Mouse (Mus musculus) kidney, adult 18-20 months (tissue): ENCODE results near the gene Atxn1l.

Source experiments
- DNase-seq: peaks from one replicate; pipeline ENCODE4 v3.0.0; 2021

Atxn1l gene

DNA sequence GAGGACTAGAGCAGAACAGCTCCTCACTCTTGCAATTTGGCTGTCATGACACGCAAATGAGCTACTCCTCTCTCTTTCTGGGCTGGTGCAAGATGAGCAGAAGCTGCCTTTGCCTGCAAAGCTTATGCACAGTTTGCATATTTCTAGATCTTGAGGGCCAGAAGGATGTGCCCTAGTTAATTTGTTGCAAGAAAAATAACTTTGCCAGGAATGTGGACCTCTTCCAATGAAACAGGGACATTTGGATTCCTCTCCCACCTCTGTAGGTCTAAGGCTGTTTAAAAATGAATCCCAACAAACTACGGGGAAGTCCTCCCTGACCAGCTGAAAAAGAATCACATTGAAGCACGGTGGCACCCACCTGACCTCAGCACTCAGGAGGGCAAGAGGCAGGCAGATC, 12.4 kb downstream of the Atxn1l start:
- peak; percentile 34 for DNase-seq

DNA sequence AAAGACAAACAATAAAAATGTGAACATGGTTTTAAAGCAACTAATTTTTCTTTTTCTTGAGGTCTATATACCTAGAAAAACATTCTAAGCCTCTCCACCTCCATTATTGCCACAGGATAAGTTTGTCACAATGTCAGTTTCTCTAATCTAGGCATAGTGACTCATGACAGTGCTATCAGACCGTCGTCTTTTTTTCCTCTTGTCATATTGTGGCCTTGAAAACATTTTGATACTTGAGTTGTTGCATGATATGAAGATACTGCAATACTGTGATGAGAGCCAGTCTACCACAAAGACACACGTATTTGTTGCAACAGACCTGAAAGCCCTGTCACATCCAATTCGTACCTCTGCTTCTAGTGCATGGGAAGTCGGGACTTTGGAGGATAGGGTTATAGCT, 22.6 kb downstream of the Atxn1l start:
- no peak for DNase-seq

DNA sequence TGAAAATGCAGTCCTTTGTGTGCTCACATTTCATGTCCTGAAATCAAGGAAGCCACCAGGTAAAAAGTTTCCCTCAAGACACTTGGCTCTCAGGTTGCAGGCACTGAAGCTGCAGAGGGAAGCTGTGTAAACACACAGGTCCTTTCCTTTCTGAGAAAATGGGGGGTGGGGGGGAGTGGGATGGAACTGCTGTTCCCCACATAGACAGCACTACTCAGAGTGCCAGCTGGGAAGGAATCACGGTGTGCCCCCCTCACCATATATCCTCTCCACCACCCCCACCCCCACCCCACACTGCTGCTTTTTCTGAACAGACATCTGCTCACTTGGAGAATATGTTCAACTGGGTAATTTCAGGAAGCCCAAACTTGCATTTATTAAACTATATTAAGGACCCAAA, 25.0 kb downstream of the Atxn1l start:
- DNase-seq = no peak

DNA sequence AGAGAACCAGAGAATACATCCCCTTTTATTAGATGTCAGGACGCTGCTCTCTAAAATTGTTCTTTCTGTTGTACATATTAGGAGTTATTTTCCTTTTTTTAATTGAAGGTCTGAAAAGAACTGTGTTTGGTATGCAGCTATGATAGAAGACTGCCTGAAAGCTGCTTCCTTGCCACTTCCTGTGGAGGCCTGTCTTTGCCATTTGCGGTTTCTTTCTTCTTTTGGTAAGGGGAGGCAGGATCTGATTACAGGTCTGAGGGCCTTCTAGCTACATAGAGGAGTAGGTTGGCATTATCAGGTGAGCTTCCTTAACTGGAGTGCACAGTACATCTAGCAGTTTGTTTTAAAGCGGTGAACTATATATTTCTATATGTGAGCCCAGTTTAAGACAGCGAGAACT, 29.6 kb downstream of the Atxn1l start:
- no peak for DNase-seq

DNA sequence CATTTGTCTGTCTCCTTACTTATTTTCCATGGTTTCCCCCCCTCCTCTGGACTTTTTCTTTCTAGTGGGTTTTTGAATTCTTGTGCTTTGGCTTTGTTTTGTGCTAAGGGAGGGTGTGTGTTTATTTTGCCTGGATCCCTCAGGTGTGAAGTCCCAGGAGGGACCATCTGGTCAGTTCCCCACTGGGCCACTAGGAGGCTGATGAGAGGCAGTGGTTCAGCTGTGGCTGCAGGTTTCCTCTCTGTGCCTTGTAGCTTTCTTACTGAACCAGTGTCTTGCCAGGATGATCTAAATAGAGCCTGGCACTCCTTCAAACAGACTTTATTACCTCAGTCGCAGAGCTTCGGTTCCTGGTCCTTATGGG, 30.7 kb downstream of the Atxn1l start:
- DNase-seq = peak; percentile 89

DNA sequence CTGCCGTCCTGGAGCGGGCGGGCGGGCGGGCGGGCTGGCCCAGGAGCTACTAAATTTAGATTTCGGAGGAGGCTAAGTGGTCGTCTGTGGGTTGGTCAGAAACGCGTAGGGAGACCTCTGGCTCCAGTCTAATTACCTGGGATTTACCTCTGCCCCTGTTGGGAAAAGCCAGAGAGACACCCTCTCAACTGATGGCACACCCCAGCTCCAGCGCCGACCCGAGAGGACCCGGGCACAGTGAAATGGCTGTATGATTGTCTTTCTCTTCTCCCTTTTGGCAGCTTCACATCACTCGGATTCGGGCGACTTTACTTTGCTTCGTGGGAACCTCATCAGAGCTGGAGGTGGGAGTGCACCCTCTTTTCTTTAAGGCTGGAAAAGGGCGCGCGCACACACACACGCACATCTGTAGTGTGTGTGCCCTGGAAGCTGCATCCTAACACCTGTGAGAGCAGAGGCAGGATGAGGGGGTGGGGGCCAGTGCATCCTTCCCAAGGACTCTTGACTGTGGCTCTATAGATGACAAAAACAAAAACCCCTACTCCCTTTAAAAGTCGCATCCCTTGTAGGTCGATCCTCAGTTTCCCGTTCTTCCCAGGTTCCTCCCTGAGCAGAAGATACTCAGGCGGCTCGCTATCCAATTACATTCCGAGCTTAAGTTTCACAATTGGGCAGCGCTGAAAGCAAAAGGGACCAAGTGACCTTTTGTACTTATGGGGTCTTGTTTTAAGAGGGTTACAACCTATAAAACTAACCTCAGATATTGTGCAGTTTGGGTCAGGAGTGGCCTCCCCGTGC, 31.3 kb downstream of the Atxn1l start:
- peak; percentile 11 for DNase-seq

DNA sequence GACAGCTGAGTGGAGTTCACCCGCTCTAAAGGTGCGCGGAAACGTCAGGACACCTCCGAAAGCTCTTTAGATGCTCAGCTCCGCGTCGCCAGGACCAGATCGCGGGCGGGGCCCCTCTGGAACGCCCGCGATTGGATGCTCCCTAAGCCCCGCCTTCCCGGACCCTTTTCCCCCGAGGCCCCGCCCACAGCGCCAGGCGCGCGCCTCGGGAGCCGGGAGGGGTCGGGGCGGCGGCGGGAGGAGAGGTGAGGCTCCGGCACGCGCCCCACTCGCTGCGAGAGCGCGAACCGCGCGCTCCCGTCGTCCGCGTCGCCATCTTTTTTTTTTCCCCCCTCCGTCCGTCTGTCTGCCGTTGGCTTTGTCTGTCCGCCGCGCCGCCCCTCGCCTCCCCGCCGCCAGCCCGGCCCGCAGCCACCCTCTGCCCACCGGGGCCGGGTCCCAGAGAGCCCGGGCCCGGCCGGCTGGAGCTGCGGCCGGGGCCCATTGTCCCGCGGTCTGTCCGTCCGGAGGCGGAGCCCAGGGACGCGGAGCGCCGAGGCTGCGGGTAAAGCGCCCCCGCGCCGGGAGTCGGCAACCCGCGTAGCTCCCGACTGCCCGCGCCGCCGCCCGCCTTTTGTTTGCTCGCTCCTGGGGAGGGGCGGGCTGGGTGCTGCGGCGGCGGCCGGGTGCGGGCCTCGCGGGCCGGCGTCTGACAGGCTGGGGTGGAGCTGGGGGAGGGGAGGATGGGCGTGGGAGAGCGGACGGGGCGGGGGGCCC, 32.0 kb downstream of the Atxn1l start, which contains the start of gene Zfp821:
TSS of gene Zfp821 (plus strand) at position 227 of the 756 bp plus-strand sequence.
- DNase-seq = peak; percentile 95

DNA sequence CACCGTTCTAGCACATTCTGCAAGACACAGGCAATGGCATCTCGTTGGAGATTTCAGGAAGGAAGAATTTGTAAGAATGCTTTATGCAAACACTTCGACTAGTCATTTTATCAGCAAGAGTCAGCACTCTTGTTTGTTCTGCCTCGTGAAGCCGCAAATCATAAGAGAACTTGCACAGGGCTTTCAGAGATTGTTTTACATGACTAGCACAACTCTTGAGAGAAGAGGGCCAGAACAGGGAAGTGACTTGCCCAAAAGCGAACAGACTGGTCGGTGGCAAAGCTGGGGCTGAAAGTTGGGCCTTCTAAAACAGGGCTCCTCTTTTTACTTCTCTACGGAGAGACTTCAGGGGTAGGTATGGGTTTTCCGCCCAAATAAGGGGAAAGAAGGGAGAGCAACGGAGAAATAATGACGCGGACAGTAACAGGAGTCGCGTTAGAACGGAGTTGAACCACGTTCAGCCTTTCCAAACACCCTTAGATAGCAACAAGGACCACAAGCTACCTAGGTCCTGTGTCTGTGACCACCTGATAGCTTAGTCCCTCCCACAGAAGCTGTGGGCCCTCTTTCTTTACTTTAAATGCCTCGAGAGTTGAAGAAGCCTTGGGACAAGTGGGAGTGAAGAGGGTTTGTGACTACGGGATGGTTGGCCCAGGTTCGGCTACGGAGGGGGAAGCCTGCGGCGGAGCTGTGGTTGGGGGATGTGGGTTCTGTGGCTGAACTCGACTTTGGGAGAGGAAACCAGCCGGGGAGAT, 32.8 kb downstream of the Atxn1l start:
- no peak for DNase-seq

DNA sequence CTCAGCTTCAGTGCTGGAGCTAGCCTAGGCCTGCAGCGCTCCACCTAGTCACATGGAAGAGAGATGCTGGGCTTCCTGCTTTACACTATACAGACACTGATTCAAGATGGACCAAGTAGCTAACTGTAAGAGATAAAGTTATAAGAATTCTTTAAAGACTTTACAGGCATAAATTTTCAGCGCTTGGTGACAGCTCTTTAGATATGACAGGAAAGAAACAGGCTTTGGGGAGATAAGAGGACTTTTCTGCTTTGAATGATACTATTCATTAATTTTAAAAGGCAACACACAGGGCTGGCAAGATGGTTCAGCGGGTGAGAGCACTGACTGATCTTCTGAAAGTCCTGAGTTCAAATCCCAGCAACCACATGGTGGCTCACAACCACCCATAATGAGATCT, 39.1 kb downstream of the Atxn1l start:
- DNase-seq = no peak

DNA sequence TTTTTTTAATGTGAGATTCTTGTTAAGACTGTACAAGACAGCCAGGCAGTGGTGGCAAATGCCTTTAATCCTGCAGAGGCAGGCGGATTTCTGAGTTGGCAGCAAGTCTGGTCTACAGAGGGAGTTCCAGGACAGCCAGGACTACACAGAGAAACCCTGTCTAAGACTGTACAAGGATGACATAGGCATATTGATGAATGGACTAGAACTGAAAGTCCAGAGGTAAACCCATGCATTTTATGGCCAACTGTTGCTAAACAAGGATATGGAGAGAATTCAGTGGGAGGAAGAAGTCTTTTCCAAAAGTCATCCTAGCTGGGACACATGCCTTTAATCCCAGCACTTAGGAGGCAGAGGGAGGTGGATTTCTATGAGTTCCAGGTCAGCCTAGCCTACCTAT, 39.8 kb downstream of the Atxn1l start:
- DNase-seq = no peak

DNA sequence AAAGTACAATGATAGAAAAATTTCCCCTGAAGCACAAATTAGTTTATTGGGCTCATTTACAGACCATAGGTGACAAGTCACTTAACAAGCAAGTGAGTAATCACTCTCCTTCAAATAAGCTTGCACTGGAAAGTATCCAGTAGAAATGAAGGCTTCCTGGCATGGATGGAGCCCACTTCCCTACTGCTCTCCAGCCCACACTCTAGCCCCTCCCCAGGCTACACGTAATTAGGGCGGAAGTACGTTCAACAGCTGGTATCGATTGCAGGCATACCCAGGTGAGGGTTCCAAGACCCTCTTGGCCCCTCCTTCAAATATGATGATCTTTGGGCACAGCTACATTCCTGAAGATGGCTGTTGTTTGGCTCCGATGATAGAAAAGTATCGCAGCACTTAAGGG, 43.4 kb downstream of the Atxn1l start:
- no peak for DNase-seq

DNA sequence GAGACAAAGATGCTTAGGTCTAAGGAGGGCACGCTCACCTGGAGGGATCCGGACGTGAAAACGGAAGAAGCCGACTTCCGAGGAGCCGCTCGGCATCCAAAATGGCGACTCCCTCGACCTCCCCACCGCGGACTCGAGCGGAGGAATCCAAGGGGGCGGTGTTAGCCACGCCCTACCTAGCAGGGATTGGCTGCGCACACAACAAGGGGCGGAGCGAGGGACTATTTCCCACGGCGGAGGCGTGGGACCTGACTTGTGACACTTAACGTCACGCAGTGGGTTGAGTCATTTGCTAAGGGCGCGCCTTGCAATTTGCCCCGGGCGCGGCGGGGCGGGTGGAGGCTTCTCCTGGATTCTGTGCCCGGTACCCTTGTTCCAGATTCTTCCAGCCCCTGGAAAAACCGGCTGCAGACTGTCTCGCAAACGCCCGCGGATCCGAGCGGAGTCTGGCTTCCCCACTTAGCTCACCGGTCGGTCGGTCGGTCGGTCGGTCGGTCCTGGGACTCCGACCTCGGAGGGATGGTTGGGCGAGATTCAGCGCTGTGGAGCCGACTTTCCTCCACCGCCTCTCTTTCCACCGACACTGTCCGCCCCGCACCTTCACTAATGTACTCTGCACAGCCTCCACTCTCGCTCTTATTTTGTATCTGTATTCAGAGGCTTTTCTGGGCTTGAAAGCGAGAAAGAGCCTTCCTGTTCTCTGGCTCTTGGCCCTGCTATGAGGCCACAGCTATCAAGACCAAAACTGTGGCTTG, 44.2 kb downstream of the Atxn1l start, which contains the start of gene Ist1:
TSS of gene Ist1 (minus strand) at position 115 of the 755 bp plus-strand sequence.
- DNase-seq = peak; percentile 99

DNA sequence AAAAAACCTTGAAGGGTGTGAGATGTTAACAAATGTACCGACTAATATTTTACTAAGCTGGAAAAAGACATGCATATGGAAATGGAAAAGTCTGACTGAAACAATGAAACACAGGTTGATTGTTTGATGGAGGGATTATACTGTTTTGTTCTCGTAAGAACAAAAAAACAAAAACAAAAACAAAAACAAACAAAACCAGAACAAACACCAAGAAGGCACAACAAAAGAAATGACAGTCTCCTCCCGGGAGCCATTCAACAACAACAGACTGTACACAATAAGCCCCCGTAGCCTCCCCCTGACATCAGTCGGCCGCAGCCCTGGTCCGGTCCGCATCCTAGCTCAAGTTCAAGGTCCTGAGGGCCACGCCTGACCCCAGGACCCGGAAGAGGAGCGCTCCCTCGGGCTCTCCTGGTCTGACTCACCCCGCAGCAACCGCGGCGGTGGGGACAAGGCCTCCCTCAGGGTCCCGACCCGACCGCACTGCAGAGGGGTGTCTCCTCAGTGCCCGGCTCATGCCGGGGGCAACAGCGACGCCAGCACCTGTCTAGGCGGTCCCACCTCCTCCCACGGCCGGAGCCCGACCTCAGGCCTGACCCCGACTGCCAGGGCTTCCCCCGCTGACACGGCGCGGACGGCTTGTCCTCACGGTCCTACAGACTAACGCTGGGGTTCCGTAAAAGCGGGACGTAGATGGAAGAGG, 44.9 kb downstream of the Atxn1l start:
- no peak for DNase-seq

DNA sequence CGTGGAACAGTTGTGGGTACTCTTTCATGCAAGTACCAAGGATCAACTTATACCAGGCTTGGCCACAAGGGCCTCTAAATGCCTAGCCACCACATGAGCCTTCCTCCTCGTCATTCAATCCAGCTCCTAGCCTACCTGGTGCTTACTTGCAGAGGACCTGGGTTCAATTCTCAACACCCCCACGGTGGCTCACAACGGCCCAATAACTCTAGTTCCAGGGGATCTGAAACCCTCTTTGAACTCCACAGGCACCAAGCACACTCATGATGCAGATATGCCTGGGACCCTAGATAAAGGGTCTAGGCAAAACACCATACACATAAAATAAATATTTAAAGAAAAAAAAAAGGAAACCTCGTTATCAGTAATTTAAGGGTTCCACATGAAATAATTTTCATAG, 45.8 kb downstream of the Atxn1l start:
- no peak for DNase-seq

DNA sequence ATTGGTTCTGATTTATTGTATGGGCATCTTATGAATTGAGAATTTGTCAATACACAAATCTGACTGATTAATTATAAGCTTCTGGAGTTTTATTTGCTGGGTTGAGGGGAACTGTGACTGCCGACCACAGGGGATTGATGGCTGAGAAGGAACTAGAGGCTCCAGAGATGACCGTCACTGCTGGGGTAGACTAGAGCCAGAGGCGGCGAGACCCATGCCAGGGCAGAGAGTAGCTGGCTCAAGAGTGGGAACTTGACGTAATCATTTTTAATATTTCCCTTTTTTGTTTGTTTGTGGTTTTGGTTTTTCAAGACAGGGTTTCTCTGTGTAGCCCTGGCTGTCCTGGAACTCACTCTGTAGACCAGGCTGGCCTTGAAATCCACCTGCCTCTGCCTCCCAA, 50.3 kb downstream of the Atxn1l start:
- DNase-seq = no peak

DNA sequence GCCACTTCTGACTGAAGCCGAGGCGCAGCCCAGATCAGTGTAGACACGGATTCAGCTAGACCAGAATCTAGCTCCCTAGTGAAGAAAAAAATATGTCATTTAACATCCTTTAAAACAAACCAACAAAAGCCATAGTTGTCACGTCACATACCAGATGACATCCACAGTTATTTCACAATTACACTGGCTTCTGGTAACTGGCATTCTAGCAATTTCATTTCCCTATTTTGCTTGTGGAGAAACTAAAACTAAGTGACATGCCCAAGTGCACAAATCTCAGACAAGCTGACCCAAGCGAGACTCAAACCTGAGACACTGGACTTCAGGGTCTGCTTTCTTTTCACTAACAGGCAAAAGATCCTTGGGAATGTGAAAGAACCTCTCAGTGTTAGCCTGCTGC, 55.4 kb downstream of the Atxn1l start:
- no peak for DNase-seq

DNA sequence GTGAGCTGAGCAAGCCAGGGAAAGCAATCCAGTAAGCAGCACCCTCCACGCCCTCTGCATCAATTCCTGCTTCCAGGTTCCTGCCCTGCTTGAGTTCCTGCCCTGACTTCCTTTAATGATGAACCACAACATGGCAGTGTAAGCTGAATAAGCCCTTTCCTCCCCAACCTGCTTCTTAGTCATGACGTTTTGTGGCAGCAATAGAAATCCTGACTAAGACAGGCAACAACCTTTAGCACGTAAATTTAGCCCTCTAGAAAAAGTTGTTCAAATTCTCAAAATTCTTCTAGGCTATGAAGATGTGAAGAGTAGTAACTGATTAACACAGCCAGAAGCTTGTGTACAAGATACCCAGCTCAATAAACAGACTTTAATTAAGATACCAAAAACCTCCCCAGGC, 56.0 kb downstream of the Atxn1l start:
- no peak for DNase-seq
